Mouse (Mus musculus): Measurements from ENCODE around the gene Apob. TPM values are rescaled to one million over a fixed set of nuclear protein-coding genes. Genes with fewer than 3 reads are reported as not detected.

Gene Apob
- polyA plus RNA-seq (2012; rRNA removed), result 0.53 and 0.98 TPM in 2 replicates

GRCm38 (mm10) chr12:7977466-7978189 is at the start of gene Apob:
Gene Apob, plus strand, starts transcription at chr12:7977648.

Other genes starting within 250 kb of the Apob start
- 4.9 and 6.2 TPM in 2 replicates for gene Ldah, start 230.5 kb downstream of the Apob start, polyA plus RNA-seq (2012; rRNA removed)

Measured in stomach, adult 2 months (tissue).